Mouse (Mus musculus) lung, embryonic 14.5 days (tissue): ENCODE results near the gene Gm31371. TPM values are rescaled to one million over a fixed set of nuclear protein-coding genes. Genes with fewer than 3 reads are reported as not detected.
"Not testable (repeated sequence)": the region's sequence is repeated elsewhere in the genome, so short reads cannot be mapped to it uniquely, and the experiment has no call there.

Source experiments
- ATAC-seq: fragments of 200-750 bp; cut with Nextera tagmentation; 2 replicates; pipeline ENCODE4 v1.8.0; 2017; ENCODE audit warnings: mild to moderate bottlenecking, moderate TSS enrichment, moderate library complexity; ENCODE audit not compliant: insufficient read depth
- DNase-seq: peaks from one replicate; pipeline ENCODE4 v3.0.0-alpha.2; 2015
- H3K27ac ChIP-seq: fragments of 300-500 bp; sonication (generic); 2 replicates; pipeline ENCODE4 v1.5.1; 2014; ENCODE audit warnings: low read depth, mild to moderate bottlenecking, moderate library complexity
- H3K27me3 ChIP-seq: fragments of 300-500 bp; sonication (generic); 2 replicates; pipeline ENCODE4 v1.6.1; 2014; ENCODE audit warnings: low read length, control low read depth; ENCODE audit not compliant: insufficient read depth
- H3K36me3 ChIP-seq: fragments of 300-500 bp; sonication (generic); 2 replicates; pipeline ENCODE4 v1.6.1; 2014; ENCODE audit warnings: control low read depth; ENCODE audit not compliant: insufficient read depth
- H3K4me1 ChIP-seq: fragments of 300-500 bp; sonication (generic); 2 replicates; pipeline ENCODE4 v1.6.1; 2014; ENCODE audit warnings: antibody characterized with exemption, control low read depth; ENCODE audit not compliant: insufficient read depth
- H3K4me2 ChIP-seq: fragments of 300-500 bp; sonication (generic); 2 replicates; pipeline ENCODE4 v1.6.1; 2014; ENCODE audit warnings: mild to moderate bottlenecking
- H3K4me3 ChIP-seq: fragments of 300-500 bp; sonication (generic); 2 replicates; pipeline ENCODE4 v1.5.1; 2014; ENCODE audit warnings: low read depth, low read length
- H3K9ac ChIP-seq: fragments of 300-500 bp; sonication (generic); 2 replicates; pipeline ENCODE4 v1.6.1; 2014
- H3K9me3 ChIP-seq: fragments of 300-500 bp; sonication (generic); 2 replicates; pipeline ENCODE4 v1.6.1; 2016; ENCODE audit warnings: low read depth, low read length, control low read depth
- CTCF ChIP-seq: IDR thresholded peaks from 2 replicates; pipeline ENCODE4 v1.5.1; 2016; ENCODE audit warnings: antibody characterized with exemption, low read depth
- WGBS: fragments of 180-500 bp; shearing (Covaris S2); extraction: QIAGEN DNeasy Blood & Tissue Kit; methylation state at CpG from one replicate; pipeline ENCODE4 v1.1.7; 2014; 5-methylcytosine and 5-hydroxymethylcytosine counted together
- polyA plus RNA-seq: library from polyadenylated mRNA; unstranded; fragments of >200 nt; fragmentation: Nextera tagmentation; extraction: Ambion mirVana; gene quantifications from 2 replicates; pipeline ENCODE4 v1.2.1, GENCODE M21; 2014

Gm31371 gene
- not detected in 2 replicates for polyA plus RNA-seq

DNA sequence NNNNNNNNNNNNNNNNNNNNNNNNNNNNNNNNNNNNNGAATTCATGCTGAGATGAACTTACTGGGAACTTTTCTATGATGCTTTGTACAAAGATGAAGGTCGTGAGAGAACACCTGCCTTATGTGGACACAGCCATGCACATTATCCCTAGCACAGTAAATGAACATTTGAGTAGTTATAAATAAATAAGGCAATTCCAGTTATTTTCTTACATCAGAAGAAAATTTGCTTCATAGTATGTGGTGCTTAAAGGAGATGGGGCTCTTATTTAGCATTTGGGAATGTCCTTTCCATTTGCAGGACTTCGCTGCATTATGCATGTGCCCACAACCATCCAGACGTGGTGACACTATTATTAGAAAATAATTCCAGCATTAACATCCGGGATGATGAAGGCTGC, at the start of gene Gm31371:
Gene Gm31371, plus strand, starts transcription at position 301 of the 400 bp plus-strand sequence.
- ATAC-seq = not testable (repeated sequence)

DNA sequence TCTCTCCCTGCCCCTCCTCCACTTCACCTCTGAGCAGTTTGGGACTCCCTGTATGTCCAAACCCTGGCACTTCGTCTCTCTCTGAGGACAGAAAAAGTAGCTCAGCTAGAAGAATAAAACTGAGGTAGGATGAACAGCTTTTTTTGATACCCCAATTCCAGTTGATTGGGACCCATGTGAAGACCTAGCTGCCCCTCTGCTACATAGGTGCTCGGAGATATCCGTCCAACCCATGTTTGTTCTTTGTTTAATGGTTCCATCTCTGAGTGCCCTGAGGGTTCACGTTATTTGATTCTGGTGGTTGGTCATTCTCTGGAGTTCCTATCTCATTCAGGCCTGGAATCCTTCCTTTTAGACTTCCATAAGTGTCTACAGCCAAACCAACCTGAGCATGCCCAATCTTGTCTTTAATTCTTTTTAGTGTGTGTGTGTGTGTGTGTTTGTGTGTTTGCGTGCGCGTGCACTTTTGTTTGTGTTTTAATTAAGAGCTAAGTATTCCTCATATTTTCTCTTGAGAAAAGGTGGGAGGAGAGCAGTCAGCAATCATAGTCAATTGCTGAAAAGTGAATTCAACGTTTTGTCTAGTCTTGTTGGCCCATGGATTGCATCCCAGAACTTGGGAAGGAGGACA, 3.3 kb downstream of the Gm31371 start:
- H3K4me2 ChIP-seq, H3K27ac ChIP-seq, H3K4me3 ChIP-seq, H3K36me3 ChIP-seq, H3K27me3 ChIP-seq, H3K4me1 ChIP-seq, ATAC-seq, H3K9ac ChIP-seq, H3K9me3 ChIP-seq, DNase-seq: not testable (repeated sequence)
- WGBS = 86% methylated on average over 7 of the region's 8 CpGs

More for the DNA sequence above, at the start of gene Gm31371:
- not testable (repeated sequence) for H3K27ac ChIP-seq, DNase-seq, H3K4me1 ChIP-seq, H3K9me3 ChIP-seq, H3K36me3 ChIP-seq, H3K27me3 ChIP-seq, H3K4me3 ChIP-seq, H3K9ac ChIP-seq, H3K4me2 ChIP-seq
- 71% methylated on average over 2 of the region's 4 CpGs for WGBS

DNA sequence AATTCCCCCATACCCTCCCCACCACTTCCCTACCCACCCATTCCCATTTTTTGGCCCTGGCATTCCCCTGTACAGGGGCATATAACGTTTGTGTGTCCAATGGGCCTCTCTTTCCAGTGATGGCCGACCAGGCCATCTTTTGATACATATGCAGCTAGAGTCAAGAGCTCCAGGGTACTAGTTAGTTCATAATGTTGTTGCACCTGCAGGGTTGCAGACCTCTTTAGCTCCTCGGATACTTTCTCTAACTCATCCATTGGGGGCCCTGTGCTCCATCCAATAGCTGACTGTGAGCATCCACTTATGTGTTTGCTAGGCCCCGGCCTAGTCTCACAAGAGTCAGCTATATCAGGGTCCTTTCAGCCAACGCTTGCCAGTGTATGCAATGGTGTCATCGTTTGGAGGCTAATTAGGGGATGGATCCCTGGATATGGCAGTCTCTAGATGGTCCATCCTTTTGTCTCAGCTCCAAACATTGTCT, 5.7 kb downstream of the Gm31371 start:
- H3K4me2 ChIP-seq, H3K9me3 ChIP-seq, H3K4me1 ChIP-seq, H3K27me3 ChIP-seq, H3K36me3 ChIP-seq, H3K27ac ChIP-seq, DNase-seq, H3K9ac ChIP-seq, ATAC-seq, H3K4me3 ChIP-seq: not testable (repeated sequence)
- WGBS = 77% methylated on average over 4 of the region's 6 CpGs

DNA sequence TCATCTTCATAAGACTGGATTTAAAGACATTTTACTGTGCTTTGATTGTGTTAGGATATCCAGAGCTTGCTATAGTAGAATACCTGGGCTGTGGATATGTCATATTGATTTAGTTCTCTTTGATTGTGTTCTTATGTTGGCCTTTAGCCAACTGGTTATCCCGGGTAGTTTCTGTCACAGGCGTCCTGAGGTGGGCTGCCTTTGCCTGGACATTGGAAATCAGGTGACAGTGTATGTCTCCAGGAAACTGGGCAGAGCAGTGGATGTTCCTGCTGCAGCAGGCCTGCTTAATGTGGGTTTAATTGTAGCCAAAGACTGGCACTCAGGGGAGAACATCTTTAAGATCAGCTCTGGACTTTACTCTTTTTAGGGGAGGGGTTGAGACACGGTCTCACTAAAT, 15.9 kb downstream of the Gm31371 start:
- not testable (repeated sequence) for ATAC-seq, H3K4me2 ChIP-seq, H3K36me3 ChIP-seq, H3K4me3 ChIP-seq, DNase-seq, H3K9me3 ChIP-seq, H3K27me3 ChIP-seq, H3K27ac ChIP-seq, H3K4me1 ChIP-seq, H3K9ac ChIP-seq
- WGBS = 75% methylated on average over 2 of the region's 3 CpGs

DNA sequence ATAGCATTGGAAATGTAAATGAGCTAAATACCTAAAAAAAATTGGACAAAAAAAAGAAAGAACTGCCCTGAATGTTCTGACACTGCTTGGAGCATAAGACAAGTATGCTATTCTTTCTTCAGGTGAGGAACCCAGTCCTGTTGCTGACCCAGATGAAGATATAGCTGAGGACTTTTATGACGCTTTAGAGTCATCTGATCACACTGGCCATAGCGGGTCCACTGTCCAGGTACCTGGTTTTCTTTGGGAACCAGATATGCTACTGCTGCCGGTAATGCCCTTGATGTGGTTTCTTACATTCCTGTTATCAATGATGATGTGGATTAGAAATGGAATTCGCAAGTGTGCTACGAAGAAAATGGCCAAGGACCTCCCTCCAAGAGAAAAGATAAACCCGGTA, 31.1 kb downstream of the Gm31371 start:
- H3K4me1 ChIP-seq, H3K4me2 ChIP-seq, H3K4me3 ChIP-seq, DNase-seq, H3K27ac ChIP-seq, H3K9ac ChIP-seq, H3K27me3 ChIP-seq, H3K9me3 ChIP-seq, H3K36me3 ChIP-seq, ATAC-seq: not testable (repeated sequence)
- WGBS = 100% methylated on average over 1 of the region's 6 CpGs

DNA sequence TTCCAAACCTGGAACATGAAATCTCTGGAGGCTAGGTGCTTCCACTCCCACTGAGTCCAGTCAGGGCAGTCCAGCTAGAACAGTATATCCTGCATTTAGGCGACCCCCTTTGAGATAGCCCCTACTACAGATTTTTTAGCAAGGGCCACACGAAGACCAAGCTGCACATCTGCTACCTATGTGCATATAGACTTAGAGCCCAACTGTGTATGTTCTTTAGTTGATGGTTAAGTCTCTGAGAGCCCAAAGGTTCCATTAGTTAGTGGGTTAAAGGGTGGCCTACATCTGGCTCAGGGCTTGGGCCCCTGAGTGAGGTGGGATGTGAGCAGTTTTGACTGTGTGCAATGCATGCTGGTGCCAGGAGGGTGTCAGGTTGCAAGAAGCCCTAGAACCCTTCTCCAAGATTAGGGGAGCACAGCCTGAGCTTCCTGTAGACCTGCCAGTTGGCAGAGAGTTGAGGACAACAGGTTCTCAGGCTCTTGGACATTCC, 32.4 kb downstream of the Gm31371 start:
- ATAC-seq, H3K4me1 ChIP-seq: not testable (repeated sequence)

DNA sequence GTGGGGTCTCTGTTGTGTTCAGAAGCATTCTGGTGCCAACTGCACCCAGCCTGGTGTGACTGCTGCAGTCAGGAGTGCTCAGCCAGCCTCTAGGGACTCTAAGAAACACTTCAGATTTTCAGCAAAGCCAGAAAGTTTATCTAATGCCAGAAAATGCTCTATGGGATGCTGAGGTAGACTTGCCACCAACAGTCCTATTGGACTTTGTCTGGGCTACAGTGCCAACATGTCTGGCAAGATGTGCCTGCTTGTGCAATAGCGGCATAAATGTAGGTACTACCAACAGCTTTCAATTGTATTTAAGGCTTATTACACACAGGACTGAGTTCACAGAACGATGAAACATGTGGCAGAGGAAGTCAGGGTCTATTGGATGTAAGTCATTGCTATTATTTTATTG, 57.7 kb downstream of the Gm31371 start:
- DNase-seq (no peak), ATAC-seq (no peak)
- Histone ChIP-seq H3K4me3 (no peak overlapping the region), H3K9me3 (no peaks in the 10 kb centered on the region), H3K4me2 (no peak overlapping the region), H3K9ac (no peak overlapping the region), H3K36me3 (no peaks in the 10 kb centered on the region), H3K27ac (no peak overlapping the region), H3K4me1 (no peaks in the 10 kb centered on the region), H3K27me3 (no peaks in the 10 kb centered on the region)
- 67% methylated on average over 2 of the region's 2 CpGs for WGBS
- no peak for TF ChIP-seq CTCF

More for the DNA sequence above, 32.4 kb downstream of the Gm31371 start:
- not testable (repeated sequence) for H3K9me3 ChIP-seq, H3K4me2 ChIP-seq, DNase-seq, H3K27me3 ChIP-seq, H3K27ac ChIP-seq, H3K9ac ChIP-seq, H3K36me3 ChIP-seq, H3K4me3 ChIP-seq
- WGBS = 76% methylated on average over 1 of the region's 2 CpGs

DNA sequence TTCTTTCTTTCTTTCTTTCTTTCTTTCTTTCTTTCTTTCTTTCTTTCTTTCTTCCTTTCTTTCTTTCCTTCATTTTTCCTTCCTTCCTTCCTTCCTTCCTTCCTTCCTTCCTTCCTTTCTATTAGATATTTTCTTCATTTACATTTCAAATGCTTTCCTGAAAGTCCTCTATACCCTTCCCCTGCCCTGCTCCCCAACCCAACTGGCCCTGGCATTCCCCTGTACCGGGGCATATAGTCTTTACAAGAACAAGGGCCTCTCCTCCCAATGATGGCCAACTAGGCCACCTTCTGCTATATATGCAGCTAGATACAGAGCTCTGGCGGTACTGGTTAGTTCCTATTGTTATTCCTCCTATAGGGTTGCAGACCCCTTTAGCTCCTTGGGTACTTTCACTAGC, 60.6 kb downstream of the Gm31371 start:
- not testable (repeated sequence) for H3K36me3 ChIP-seq, H3K4me1 ChIP-seq, H3K9ac ChIP-seq, H3K9me3 ChIP-seq, H3K4me3 ChIP-seq, H3K27ac ChIP-seq, ATAC-seq, DNase-seq, H3K4me2 ChIP-seq, H3K27me3 ChIP-seq
- 75% methylated on average over 2 of the region's 2 CpGs for WGBS

DNA sequence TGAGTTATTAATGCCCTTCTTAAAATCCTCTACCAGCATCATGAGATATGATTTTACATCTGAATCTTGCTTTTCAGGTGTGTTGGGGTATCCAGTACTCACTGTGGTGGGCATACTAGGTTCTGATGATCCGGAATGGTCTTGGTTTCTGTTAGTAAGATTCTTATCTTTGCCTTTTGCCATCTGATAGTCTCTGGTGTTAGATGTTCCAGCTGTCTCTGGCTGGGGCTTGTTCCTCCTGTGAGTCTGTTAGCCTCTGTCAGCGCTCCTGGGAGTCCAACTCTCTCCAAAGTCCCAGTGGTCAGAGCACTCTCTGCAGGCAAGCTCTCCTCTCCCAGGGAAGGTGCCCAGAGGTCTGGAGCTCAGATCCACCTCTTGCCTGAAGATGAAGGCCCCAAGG, 65.0 kb downstream of the Gm31371 start:
- H3K27me3 ChIP-seq, H3K9me3 ChIP-seq, H3K4me2 ChIP-seq, H3K36me3 ChIP-seq, ATAC-seq, H3K9ac ChIP-seq, H3K4me1 ChIP-seq, H3K4me3 ChIP-seq, DNase-seq, H3K27ac ChIP-seq: not testable (repeated sequence)
- 50% methylated on average over 2 of the region's 2 CpGs for WGBS

DNA sequence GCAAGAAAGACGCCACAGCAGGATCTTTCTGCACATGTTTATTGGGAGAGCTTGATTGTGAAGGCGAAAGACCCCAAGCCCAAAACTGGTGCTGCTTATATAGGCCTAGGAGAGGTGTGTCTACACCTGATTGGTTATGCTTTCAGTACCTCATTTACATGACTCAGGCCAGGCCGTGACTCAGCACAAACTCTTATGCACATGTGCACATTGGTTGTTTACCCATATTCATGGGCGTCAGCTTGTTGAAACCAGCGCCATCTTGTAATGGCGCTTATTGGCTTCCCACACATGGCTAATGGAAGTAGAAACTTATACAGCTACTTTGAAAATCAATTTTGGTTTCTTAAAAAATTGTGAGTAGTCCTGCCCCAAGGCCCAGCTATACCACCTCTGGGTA, 72.0 kb downstream of the Gm31371 start:
- not testable (repeated sequence) for H3K4me1 ChIP-seq, ATAC-seq

More for the DNA sequence above, 72.0 kb downstream of the Gm31371 start:
- not testable (repeated sequence) for H3K27ac ChIP-seq, H3K4me3 ChIP-seq, H3K9ac ChIP-seq, H3K4me2 ChIP-seq, H3K36me3 ChIP-seq, H3K27me3 ChIP-seq, DNase-seq, H3K9me3 ChIP-seq
- 88% methylated on average over 6 of the region's 6 CpGs for WGBS
